Mouse (Mus musculus): Measurements from ENCODE around the gene Top3a. TPM values are rescaled to one million over a fixed set of nuclear protein-coding genes. Genes with fewer than 3 reads are reported as not detected.
A peak's percentile ranks its signal among the peaks of the same experiment; 100 is the strongest.

Gene Top3a
- polyA plus RNA-seq, 1 experiment from 2014 or later = 6.7 TPM

DNA sequence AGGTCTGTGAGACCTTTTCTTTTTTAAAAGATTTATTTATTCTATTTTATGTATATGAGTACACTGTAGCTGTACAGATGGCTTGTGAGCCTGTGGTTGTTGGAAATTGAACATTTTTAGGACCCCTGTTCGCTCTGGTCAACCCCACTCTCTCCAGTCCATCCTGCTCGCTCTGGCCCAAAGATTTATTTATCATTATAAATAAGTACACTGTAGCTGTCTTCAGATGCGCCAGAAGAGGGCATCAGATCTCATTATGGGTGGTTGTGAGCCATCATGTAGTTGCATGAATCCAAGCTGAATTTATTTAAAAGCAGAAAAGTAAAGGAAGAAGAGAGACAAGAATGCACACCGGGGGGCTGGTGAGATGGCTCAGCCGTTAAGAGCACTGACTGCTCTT is 42.0 kb downstream of the Top3a start:
- 0 out of 2 replicates have a peak, but pooled peaks cover 3% of the 10 kb centered on the region for H3K36me3 ChIP-seq (ENCODE audit: insufficient read depth, low read length)
- H3K4me2 ChIP-seq (replicated peaks; ENCODE audit: low read depth, low read length) = no peak overlapping the region
- no peak overlapping the region for H3K27ac ChIP-seq (ENCODE audit: low read length)
- 65% methylated on average over 5 of the region's 5 CpGs for WGBS
- H3K9me3 ChIP-seq (ENCODE audit: low read length) = no peaks in the 10 kb centered on the region
- H3K4me1 ChIP-seq (ENCODE audit: insufficient read depth, low read depth, low read length) = no peaks in the 10 kb centered on the region
- no peak for TF ChIP-seq EP300 (IDR thresholded peaks at IDR 0.05)
- peak; percentile 26 for TF ChIP-seq CTCF (IDR thresholded peaks at IDR 0.05)
- H3K9ac ChIP-seq (replicated peaks; ENCODE audit: low read depth) = no peak overlapping the region
- no peak overlapping the region for H3K4me3 ChIP-seq (ENCODE audit: low read depth, low read length)
- DNase-seq (ENCODE audit: low spot score) = no peak
- ATAC-seq = no peak
- H3K27me3 ChIP-seq (replicated peaks; ENCODE audit: insufficient read depth, low read length) = no peaks in the 10 kb centered on the region

DNA sequence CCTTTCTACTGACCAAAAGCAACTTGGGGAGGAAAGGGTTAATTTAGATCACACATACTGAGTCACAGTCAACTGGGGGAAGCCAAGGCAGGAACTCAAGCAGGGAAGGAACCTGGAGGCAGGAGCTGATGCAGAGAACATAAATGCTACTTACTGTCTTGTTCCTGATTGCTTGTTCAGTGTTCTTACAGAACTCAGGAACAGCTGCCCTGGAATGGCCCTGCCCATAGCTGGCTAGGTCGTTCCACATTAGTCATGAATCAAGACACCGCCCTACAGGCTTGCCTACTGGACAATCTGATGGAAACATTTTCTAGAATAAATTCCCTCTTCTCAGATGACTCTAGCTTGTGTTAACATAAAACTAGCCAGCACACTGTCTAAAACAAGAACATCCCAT is 43.0 kb downstream of the Top3a start:
- ATAC-seq (no peak), DNase-seq (ENCODE audit: low spot score) (peak; percentile 40)
- 60% methylated on average over 2 of the region's 2 CpGs for WGBS
- H3K4me3 ChIP-seq (ENCODE audit: low read depth, low read length) = no peak overlapping the region
- no peaks in the 10 kb centered on the region for H3K27me3 ChIP-seq (replicated peaks; ENCODE audit: insufficient read depth, low read length)
- peaks cover 4% of the 10 kb centered on the region; the same call in 1 of the 2 replicates for H3K4me1 ChIP-seq (ENCODE audit: insufficient read depth, low read depth, low read length)
- TF ChIP-seq EP300 (IDR thresholded peaks at IDR 0.05) = no peak
- no peak for TF ChIP-seq CTCF (IDR thresholded peaks at IDR 0.05)
- H3K9ac ChIP-seq (replicated peaks; ENCODE audit: low read depth) = no peak overlapping the region
- no peak overlapping the region for H3K27ac ChIP-seq (ENCODE audit: low read length)
- H3K9me3 ChIP-seq (ENCODE audit: low read length) = no peaks in the 10 kb centered on the region
- H3K36me3 ChIP-seq (ENCODE audit: insufficient read depth, low read length) = no peaks in the 10 kb centered on the region
- no peak overlapping the region for H3K4me2 ChIP-seq (replicated peaks; ENCODE audit: low read depth, low read length)

DNA sequence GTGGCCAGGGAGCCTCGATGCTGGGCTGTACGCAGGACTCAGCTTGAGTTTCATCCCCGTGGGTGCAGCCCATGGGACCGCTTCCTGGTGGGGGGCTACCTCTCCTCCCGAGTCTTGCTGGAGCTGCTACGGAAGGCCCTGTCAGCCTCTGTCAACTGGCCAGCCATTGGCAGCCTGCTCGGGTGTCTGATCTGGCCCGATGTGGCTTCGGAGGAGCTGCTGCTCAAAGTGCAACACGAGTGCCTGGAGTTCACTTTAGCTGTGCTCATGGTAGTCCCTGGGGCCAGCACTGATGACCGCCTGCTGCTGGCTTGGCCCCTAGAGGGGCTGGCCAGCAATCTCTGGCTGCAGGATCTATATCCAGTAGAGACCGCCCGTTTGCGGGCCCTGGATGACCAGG is 45.9 kb downstream of the Top3a start:
- H3K4me2 ChIP-seq (replicated peaks; ENCODE audit: low read depth, low read length) = no peak overlapping the region
- ATAC-seq (no peak), DNase-seq (ENCODE audit: low spot score) (no peak)
- WGBS = 91% methylated on average over 14 of the region's 14 CpGs
- no peak overlapping the region for H3K4me3 ChIP-seq (ENCODE audit: low read depth, low read length)
- H3K27me3 ChIP-seq (replicated peaks; ENCODE audit: insufficient read depth, low read length) = no peaks in the 10 kb centered on the region
- TF ChIP-seq CTCF (IDR thresholded peaks at IDR 0.05) = no peak
- TF ChIP-seq EP300 (IDR thresholded peaks at IDR 0.05) = no peak
- no peak overlapping the region for H3K9ac ChIP-seq (replicated peaks; ENCODE audit: low read depth)
- peaks cover 13% of the 10 kb centered on the region; the same call in 1 of the 2 replicates for H3K4me1 ChIP-seq (ENCODE audit: insufficient read depth, low read depth, low read length)
- no peaks in the 10 kb centered on the region for H3K9me3 ChIP-seq (ENCODE audit: low read length)
- H3K27ac ChIP-seq (ENCODE audit: low read length) = no peak overlapping the region
- no peaks in the 10 kb centered on the region for H3K36me3 ChIP-seq (ENCODE audit: insufficient read depth, low read length)

DNA sequence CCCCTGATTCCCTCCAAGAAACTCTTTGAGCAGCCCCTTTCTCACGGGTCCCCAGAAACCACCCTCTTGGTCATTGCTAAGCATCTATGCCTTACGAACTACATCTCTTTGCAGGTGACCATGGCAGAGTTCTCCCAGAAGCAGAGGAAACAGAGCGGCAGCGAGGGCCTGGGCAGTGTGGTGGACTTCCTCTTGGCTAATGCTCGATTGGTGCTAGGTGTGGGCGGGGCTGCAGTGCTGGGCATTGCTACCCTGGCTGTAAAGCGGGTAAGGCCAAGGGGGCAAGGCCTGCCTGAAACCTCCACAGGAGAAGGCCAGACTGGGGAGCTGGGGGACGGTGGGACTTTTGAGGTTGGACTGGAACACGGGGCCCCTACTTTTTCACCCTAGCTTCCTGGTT is 47.0 kb downstream of the Top3a start:
- TF ChIP-seq CTCF (IDR thresholded peaks at IDR 0.05) (no peak), EP300 (IDR thresholded peaks at IDR 0.05) (no peak)
- H3K27me3 ChIP-seq (replicated peaks; ENCODE audit: insufficient read depth, low read length) = no peaks in the 10 kb centered on the region
- no peak overlapping the region for H3K4me3 ChIP-seq (ENCODE audit: low read depth, low read length)
- peak; percentile 31 for DNase-seq (ENCODE audit: low spot score)
- no peak overlapping the region for H3K9ac ChIP-seq (replicated peaks; ENCODE audit: low read depth)
- 74% methylated on average over 9 of the region's 9 CpGs for WGBS
- H3K4me2 ChIP-seq (replicated peaks; ENCODE audit: low read depth, low read length) = no peak overlapping the region
- H3K9me3 ChIP-seq (ENCODE audit: low read length) = no peaks in the 10 kb centered on the region
- ATAC-seq = no peak
- 0 out of 2 replicates have a peak overlapping the region, but pooled peaks have one; percentile 34 for H3K27ac ChIP-seq (ENCODE audit: low read length)
- H3K36me3 ChIP-seq (ENCODE audit: insufficient read depth, low read length) = no peaks in the 10 kb centered on the region
- peaks cover 13% of the 10 kb centered on the region; the same call in 1 of the 2 replicates for H3K4me1 ChIP-seq (ENCODE audit: insufficient read depth, low read depth, low read length)

DNA sequence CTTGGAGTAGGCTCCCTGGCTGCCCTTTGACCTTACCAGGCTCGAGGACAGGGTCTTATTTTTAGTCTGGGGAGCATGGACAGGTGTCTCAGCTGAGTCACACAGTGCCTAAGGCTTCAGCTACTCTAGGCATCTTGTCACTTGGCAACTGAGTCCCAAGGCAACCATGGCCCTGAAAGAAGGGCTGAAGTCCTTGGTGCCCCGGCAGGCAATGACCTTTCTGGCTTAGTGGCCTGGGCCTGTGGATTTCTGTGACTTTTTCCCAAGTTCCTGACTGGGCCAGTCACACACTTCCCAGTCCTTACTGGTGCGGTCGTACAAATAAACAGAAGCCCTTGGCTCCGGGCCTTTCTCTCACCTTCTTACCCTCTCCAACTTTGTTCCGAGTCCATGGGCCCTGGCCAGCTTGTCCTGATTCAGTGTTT is 47.9 kb downstream of the Top3a start:
- 27% methylated on average over 6 of the region's 6 CpGs for WGBS
- H3K4me1 ChIP-seq (ENCODE audit: insufficient read depth, low read depth, low read length) = peaks cover 13% of the 10 kb centered on the region; the same call in 1 of the 2 replicates
- no peaks in the 10 kb centered on the region for H3K36me3 ChIP-seq (ENCODE audit: insufficient read depth, low read length)
- H3K4me3 ChIP-seq (ENCODE audit: low read depth, low read length) = no peak overlapping the region
- peak overlapping the region; percentile 65 for H3K4me2 ChIP-seq (replicated peaks; ENCODE audit: low read depth, low read length)
- no peaks in the 10 kb centered on the region for H3K9me3 ChIP-seq (ENCODE audit: low read length)
- TF ChIP-seq CTCF (IDR thresholded peaks at IDR 0.05) (no peak), EP300 (IDR thresholded peaks at IDR 0.05) (no peak)
- DNase-seq (ENCODE audit: low spot score) = peak; percentile 81
- H3K27ac ChIP-seq (ENCODE audit: low read length) = peak overlapping the region; percentile 92
- ATAC-seq = peak; percentile 29
- H3K27me3 ChIP-seq (replicated peaks; ENCODE audit: insufficient read depth, low read length) = no peaks in the 10 kb centered on the region
- H3K9ac ChIP-seq (replicated peaks; ENCODE audit: low read depth) = no peak overlapping the region; the same call in 1 of the 2 replicates

DNA sequence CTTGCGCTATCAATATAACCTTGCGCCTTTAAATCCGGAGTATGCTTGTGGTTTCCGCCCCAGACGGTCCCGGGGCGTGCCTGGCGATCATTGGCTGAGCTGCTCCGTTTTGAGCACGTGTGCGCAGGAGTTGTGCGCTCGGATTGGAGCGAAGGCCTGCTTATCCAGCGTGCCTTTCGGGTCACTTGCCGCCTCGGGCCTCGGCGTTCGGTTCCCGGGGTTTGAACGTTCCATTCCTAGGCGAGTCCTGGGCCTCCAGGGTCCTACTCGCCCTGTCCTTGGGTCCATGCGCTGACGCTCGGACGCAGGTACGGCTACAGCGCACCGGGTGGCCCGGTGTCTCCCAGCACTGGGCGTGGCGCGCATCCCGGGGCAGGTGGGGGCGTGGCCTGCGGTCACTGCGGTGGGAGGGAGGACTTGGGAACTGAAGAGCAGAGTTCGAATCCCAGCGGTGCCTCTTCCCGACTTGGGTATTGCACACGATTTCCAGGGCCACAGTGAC is 48.9 kb downstream of the Top3a start, which contains the start of gene Mief2:
Gene Mief2 (plus strand): TSS at position 139 of the 502 bp plus-strand sequence.
- H3K4me1 ChIP-seq (ENCODE audit: insufficient read depth, low read depth, low read length) = peaks cover 13% of the 10 kb centered on the region; the same call in 1 of the 2 replicates
- peak within 1 kb of the TSS; percentile 89 for H3K4me3 ChIP-seq (ENCODE audit: low read depth, low read length)
- DNase-seq (ENCODE audit: low spot score) = peak; percentile 99
- peak within 1 kb of the TSS; percentile 86 for H3K9ac ChIP-seq (replicated peaks; ENCODE audit: low read depth)
- under 1% methylated on average over 44 of the region's 44 CpGs for WGBS
- H3K36me3 ChIP-seq (ENCODE audit: insufficient read depth, low read length) = 0 out of 2 replicates have a peak, but pooled peaks cover 8% of the 10 kb centered on the region
- TF ChIP-seq CTCF (IDR thresholded peaks at IDR 0.05) (no peak; the same call in 1 of the 2 replicates), EP300 (IDR thresholded peaks at IDR 0.05) (no peak)
- peak within 1 kb of the TSS; percentile 65 for H3K4me2 ChIP-seq (replicated peaks; ENCODE audit: low read depth, low read length)
- no peaks in the 10 kb centered on the region for H3K27me3 ChIP-seq (replicated peaks; ENCODE audit: insufficient read depth, low read length)
- no peaks in the 10 kb centered on the region for H3K9me3 ChIP-seq (ENCODE audit: low read length)
- peak within 1 kb of the TSS; percentile 92 for H3K27ac ChIP-seq (ENCODE audit: low read length)
- ATAC-seq = peak; percentile 90
